Mouse (Mus musculus) T-helper 17 cell (primary cell): ENCODE measurements around the gene Aarsd1.
"Not testable (repeated sequence)": the region's sequence is repeated elsewhere in the genome, so short reads cannot be mapped to it uniquely, and the experiment has no call there.

Source experiments
- in situ Hi-C, 2 experiments: fragments of 300-600 bp; cut with MboI, MseI; formaldehyde crosslinking; loops; 1 replicate in 1 of 2; 2 replicates in 1 of 2; pipeline ENCODE4 v1.15.1; 2025; ENCODE audit warnings: high pct_unique_total_duplicates in 2 of 2

The Aarsd1 gene

DNA sequence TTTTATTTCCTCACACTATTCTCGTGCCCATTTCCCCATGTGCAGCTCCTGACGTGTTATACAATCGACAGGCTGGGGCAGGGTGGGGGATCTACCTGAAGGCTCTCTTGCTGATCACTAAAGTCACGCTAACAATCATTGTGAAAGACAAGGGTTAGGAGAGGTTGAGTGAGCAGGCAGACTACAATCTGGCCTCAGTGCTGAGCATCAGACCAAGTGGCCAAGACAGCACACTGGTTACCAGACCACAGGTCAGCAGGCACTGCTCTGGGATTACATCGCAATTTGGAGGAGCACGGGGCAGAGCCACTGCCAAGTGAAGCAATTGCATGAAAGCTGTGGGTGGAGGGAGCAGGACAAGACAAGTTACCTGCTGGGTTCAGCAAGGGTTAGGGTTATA, 38.5 kb downstream of the Aarsd1 start:
- in situ Hi-C loops, result no loop called here

DNA sequence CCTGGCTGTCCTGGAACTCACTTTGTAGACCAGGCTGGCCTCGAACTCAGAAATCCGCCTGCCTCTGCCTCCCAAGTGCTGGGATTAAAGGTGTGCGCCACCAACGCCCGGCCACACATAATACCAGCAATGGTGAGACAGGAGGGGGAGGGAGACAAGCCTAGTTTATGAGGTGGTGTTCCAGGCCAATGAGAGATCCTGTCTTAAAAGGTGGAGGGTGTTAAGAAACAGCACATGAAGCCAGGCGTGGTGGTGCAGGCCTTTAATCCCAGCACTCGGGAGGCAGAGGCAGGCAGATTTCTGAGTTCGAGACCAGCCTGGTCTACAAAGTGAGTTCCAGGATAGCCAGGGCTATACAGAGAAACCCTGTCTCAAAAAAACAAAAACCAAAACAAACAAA, 39.2 kb downstream of the Aarsd1 start:
- in situ Hi-C loops, result not testable (repeated sequence)

DNA sequence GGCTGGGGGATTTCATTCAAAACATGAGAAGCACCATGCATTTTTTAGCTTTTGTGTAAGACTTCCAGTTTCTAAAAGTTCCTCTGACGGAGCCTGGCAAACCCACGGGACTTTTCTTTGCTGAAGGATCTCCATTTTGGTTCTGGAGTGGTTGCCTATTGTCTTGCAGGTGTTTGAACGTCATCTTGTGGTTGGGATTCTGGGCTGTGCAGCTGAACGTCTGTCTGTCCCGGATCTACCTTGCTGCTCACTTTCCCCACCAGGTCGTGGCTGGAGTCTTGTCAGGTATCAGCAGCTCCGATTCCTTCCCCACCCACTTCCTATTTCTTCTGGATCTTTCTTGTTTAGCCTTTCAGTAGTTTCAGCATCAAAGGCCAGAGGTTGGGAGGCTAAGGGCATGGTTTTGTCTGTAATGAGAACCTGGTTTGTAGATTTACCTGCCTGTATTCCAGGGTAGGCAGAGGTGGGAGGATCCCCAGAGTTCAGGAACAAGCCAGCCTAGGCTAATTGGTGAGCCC, 42.9 kb downstream of the Aarsd1 start:
- in situ Hi-C loops, result no loop called here

DNA sequence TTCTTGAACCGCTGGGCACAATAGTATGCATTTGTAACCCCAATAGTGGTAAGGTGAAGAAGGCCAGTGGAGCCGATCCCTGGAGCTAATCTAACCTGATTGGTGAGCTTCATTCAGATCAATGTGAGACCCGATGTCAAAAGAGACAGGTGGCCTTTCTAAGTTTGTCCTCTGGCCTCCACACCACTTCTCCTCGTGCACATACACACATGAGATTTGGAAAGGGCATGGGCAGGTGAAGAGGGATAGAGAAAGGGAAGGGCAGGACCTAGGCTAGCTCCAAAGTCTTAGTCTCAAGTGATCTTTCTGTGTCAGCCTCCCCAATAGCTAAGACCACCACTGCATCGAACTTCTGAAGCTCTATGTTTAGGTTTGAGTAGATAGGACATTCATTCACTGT, 47.3 kb downstream of the Aarsd1 start:
- in situ Hi-C loops, result no loop called here

DNA sequence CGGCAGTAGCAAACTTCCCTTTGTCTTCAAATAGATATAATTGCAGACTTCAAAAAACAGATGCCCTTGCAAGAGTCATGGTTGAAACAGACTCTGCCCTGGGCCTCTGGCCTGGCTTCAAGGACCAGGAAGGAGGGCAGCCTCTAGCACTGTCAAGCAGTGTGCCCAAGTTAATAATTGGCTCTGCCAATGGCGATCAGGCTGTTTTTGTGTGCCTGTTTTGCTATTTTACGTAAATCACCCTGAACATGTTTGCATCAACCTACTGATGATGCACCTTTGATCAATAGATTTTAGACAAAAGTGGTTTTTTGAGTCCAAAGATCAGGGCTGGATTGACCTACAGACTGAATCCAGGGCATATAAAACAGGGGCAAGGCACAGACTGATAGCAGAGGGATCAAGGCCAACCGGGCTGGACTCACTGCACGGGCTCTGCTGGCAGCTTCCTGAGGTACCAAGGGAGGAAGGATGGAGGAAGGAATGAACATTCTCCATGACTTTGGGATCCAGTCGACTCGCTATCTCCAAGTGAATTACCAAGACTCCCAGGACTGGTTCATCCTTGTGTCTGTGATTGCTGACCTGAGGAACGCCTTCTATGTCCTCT, 50.0 kb downstream of the Aarsd1 start, which contains the start of gene G6pc:
TSS of gene G6pc (plus strand) at position 236 of the 610 bp plus-strand sequence.
- in situ Hi-C loops, result no loop called here

DNA sequence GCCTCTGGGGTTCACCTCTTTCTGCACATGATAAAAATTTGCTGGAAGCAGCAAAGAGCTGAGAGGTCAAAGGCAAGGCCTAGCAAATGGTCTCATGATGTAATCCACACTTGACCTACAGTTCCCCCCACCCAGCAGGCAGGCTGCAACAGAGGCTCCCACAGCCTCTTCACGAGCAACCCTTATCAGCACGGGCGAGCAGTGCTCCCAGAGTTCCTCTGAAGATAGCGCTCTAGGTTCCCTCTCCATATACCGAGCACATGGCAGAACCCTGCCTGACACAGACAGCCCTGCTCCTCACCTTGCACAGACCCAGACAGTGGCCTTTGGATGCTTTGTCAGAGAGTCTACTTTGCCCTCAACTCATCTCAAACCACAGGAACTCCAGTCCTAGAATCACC, 52.9 kb downstream of the Aarsd1 start:
- in situ Hi-C loops, result no loop called here

DNA sequence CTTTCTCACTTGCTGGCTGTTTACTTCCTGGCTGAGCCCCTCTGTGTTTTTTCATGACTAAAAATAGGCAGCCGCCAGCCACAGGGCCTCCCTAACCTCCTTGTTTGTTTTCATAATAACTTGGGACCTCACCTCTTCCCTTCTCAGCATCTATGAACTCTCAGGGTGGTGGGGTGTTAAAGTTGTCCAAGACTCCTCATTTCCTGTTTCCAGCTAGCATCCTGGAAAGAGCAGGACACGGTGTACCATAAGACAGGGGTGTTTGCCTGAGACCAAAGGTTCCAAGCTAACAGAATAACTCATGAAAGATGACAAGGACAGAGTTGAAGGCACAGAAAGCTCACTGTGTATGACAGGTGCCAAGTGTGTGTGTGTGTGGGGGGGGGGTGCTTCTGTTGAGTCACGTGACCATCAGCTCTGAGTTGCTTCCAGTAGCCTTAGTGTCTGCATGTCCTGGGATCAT, 56.7 kb downstream of the Aarsd1 start:
- in situ Hi-C loops, result no loop called here

DNA sequence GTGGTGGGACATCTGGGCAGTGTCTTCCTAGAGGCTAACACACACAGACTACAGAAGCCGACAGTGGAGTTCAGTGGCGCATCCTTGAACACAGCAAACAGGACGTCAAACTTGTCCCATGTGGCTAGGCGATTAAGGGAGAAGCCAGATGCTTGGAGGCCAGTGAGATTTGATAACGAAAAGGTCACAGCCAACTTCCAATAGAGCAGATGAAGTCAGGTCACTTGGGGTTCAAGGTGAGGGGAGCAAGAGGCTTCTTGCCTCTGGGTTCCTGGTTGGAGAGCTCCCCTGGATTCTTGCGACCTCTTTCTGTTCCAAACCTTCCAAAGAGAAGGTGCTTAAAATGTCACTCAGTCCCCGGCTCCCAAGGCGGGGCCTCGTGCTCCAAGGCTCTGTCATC, 57.6 kb downstream of the Aarsd1 start:
- in situ Hi-C loops, result no loop called here

DNA sequence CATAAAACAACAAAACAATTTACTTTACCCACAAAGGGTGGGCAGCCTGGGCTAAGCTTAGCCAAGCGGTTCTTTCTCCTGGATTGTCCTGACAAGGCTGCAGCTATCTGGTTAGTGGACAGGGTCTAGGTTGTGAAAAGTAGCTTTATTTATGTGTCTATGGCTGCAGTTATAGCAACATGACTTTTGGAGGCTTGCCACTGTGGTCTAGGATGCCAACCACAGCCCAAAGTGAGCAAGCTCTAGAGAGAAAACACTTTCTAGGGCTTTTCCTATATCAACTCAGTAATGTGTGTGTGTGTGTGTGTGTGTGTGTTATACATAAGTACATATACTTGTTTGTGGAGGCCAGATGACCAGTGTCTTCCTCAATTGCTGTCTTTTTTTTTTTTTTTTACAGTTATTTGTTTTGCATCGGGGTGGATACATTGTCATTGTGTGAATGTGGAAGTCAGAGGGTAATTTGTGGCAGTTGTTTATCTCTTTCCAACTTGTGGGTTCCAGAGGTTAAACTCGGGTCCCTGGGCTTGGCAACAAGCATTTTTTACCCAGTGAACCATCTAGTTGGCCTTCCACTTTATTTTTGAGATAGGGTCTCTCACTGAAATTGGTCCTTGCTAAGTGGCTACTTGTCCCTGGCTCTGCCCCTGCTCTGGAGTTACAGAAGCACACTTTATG, 59.8 kb downstream of the Aarsd1 start:
- in situ Hi-C loops, result no loop called here
